Mouse (Mus musculus) lung, postnatal 0 days (tissue): ENCODE measurements around the gene Cmah. TPM values are rescaled to one million over a fixed set of nuclear protein-coding genes. Genes with fewer than 3 reads are reported as not detected.

Experiments used
- ATAC-seq: fragments of 200-750 bp; cut with Nextera tagmentation; 2 replicates; pipeline ENCODE4 v1.8.0; 2017; ENCODE audit warnings: moderate library complexity
- DNase-seq: peaks from one replicate; pipeline ENCODE4 v3.0.0-alpha.2; 2016; ENCODE audit warnings: low spot score
- H3K27ac ChIP-seq: fragments of 300-500 bp; sonication (generic); 2 replicates; pipeline ENCODE4 v1.5.1; 2014; ENCODE audit warnings: antibody characterized with exemption, mild to moderate bottlenecking, low read length, mixed read lengths
- H3K27me3 ChIP-seq: fragments of 300-500 bp; sonication (generic); replicated peaks from 2 replicates; pipeline ENCODE4 v1.6.1; 2014; ENCODE audit warnings: low read length, mixed read lengths; ENCODE audit not compliant: insufficient read depth
- H3K36me3 ChIP-seq: fragments of 300-500 bp; sonication (generic); 2 replicates; pipeline ENCODE4 v1.6.1; 2014; ENCODE audit warnings: low read length, mixed read lengths; ENCODE audit not compliant: insufficient read depth
- H3K4me1 ChIP-seq: fragments of 300-500 bp; sonication (generic); 2 replicates; pipeline ENCODE4 v1.6.1; 2014; ENCODE audit warnings: antibody characterized with exemption, low read depth, low read length, mixed read lengths; ENCODE audit not compliant: insufficient read depth
- H3K4me2 ChIP-seq: fragments of 300-500 bp; sonication (generic); replicated peaks from 2 replicates; pipeline ENCODE4 v1.6.1; 2014; ENCODE audit warnings: low read depth, mild to moderate bottlenecking, low read length, moderate library complexity, mixed read lengths
- H3K4me3 ChIP-seq: fragments of 300-500 bp; sonication (generic); 2 replicates; pipeline ENCODE4 v1.5.1; 2014; ENCODE audit warnings: low read depth, low read length
- H3K9ac ChIP-seq: fragments of 300-500 bp; sonication (generic); replicated peaks from 2 replicates; pipeline ENCODE4 v1.6.1; 2014; ENCODE audit warnings: low read depth, mild to moderate bottlenecking
- H3K9me3 ChIP-seq: fragments of 300-500 bp; sonication (generic); 2 replicates; pipeline ENCODE4 v1.6.1; 2016; ENCODE audit warnings: low read length, mixed read lengths
- CTCF ChIP-seq: IDR thresholded peaks from 2 replicates; pipeline ENCODE4 v1.5.1; 2016; ENCODE audit warnings: antibody characterized with exemption, mild to moderate bottlenecking
- EP300 ChIP-seq: IDR thresholded peaks from 2 replicates; pipeline ENCODE4 v1.6.1; 2016; ENCODE audit warnings: antibody characterized with exemption, mild to moderate bottlenecking, control low read depth
- WGBS: fragments of 180-500 bp; shearing (Covaris S2); extraction: QIAGEN DNeasy Blood & Tissue Kit; methylation state at CpG from one replicate; pipeline ENCODE4 v1.1.7; 2014; 5-methylcytosine and 5-hydroxymethylcytosine counted together
- polyA plus RNA-seq: library from polyadenylated mRNA; unstranded; fragments of >200 nt; fragmentation: Nextera tagmentation; extraction: Ambion mirVana; gene quantifications from 2 replicates; pipeline ENCODE4 v1.2.1, GENCODE M21; 2015

Gene Cmah
- polyA plus RNA-seq, 1 experiment from 2014 or later = 0.74 TPM

DNA sequence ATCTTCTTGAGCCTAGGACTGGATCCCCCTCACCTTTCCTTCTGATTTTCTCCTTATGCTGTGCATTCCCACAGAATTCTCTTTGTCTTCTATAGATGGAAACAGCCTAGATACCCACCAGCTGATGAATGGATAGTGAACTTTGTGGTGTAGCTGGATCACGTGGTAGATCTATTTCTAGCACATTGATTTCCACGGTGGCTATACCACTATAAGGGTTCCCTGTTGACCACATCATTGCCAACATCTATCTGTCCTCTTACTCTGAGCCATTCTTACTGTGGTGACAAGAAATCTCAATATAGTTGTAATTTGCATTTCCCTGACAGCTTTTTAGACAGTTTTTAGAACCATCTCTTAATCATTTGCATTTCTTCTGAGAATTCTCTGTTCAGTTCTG, 124.3 kb downstream of the Cmah start:
- Histone ChIP-seq H3K27ac (no peak overlapping the region), H3K36me3 (no peaks in the 10 kb centered on the region), H3K4me1 (no peaks in the 10 kb centered on the region), H3K4me3 (no peak overlapping the region), H3K27me3 (no peaks in the 10 kb centered on the region), H3K9me3 (no peaks in the 10 kb centered on the region), H3K9ac (no peak overlapping the region), H3K4me2 (no peak overlapping the region)
- ATAC-seq = no peak
- TF ChIP-seq CTCF = no peak
- no peak for TF ChIP-seq EP300
- no peak for DNase-seq
- 74% methylated on average over 2 of the region's 2 CpGs for WGBS

DNA sequence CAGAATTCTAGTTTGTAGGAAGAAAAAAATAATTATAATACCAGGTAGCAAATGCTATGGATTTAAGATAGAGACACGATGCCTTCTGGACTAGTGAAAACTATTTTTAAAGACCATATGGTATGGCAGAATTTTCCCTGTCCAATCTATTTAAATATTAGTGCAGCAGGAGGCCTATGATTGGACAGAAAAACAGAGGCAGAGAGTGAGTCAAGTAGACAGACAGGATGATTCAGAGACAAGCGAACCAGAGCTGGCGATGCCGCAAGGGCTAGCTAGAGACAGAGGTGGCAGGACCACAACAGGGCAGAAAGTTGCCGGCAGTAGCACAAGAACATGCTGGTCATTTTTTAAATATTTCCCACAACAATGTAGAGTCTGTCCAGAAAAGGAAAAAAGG, 126.5 kb downstream of the Cmah start:
- Histone ChIP-seq H3K36me3 (no peaks in the 10 kb centered on the region), H3K27ac (no peak overlapping the region), H3K9ac (no peak overlapping the region), H3K4me3 (no peak overlapping the region), H3K9me3 (no peaks in the 10 kb centered on the region), H3K4me1 (no peaks in the 10 kb centered on the region), H3K4me2 (no peak overlapping the region), H3K27me3 (no peaks in the 10 kb centered on the region)
- TF ChIP-seq CTCF (no peak), EP300 (no peak)
- ATAC-seq (no peak), DNase-seq (no peak)
- WGBS = 94% methylated on average over 5 of the region's 5 CpGs

DNA sequence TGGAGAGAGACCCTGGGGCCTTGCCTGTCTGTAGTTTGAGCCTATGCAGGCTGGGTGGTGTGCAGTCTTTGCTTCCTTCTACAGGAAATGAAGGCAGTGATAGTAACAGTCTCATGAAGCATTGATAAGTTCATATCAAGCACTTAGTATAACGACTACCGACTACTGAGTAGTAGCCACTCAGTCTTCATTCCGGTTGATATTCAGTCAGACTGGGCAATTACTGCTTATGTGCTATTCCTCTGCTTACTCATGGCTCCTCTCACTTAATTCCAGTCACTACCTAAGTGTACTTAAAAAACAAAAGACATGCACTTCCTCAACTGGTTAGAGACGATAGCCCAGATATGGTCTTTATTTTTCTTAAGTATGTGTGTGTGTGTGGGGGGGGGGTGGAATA, 129.2 kb downstream of the Cmah start:
- Histone ChIP-seq H3K27me3 (no peaks in the 10 kb centered on the region), H3K4me3 (no peak overlapping the region), H3K4me1 (no peaks in the 10 kb centered on the region), H3K9me3 (no peaks in the 10 kb centered on the region), H3K27ac (no peak overlapping the region), H3K9ac (no peak overlapping the region), H3K36me3 (no peaks in the 10 kb centered on the region), H3K4me2 (no peak overlapping the region)
- no peak for DNase-seq
- 74% methylated on average over 4 of the region's 4 CpGs for WGBS
- ATAC-seq = no peak
- no peak for TF ChIP-seq EP300
- TF ChIP-seq CTCF = no peak

DNA sequence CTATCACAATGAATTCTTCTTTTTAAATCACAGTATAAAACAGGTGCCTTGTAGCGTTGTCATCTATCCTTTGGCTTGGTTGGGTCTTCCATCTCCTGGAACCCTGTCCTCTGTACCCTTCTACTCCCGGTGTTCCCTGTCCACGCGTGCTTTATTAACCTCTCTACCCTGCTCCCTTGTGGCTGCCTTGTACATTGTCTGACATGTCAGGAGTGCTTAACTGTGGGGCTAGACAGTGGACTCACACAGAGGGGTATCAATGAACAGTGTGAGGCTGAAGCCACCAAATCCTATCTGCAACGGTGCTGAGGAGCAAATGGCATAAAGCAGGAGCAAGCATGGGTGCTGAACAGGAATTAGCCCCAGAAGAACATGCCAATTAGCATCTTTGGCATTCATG, 133.3 kb downstream of the Cmah start:
- H3K4me3 ChIP-seq = no peak overlapping the region
- no peaks in the 10 kb centered on the region for H3K9me3 ChIP-seq
- no peak for DNase-seq
- WGBS = 83% methylated on average over 5 of the region's 5 CpGs
- H3K9ac ChIP-seq = no peak overlapping the region
- no peak for ATAC-seq
- no peaks in the 10 kb centered on the region for H3K4me1 ChIP-seq
- H3K36me3 ChIP-seq = no peaks in the 10 kb centered on the region
- H3K27ac ChIP-seq = no peak overlapping the region
- H3K27me3 ChIP-seq = no peaks in the 10 kb centered on the region
- H3K4me2 ChIP-seq = no peak overlapping the region
- TF ChIP-seq CTCF (no peak), EP300 (no peak)

DNA sequence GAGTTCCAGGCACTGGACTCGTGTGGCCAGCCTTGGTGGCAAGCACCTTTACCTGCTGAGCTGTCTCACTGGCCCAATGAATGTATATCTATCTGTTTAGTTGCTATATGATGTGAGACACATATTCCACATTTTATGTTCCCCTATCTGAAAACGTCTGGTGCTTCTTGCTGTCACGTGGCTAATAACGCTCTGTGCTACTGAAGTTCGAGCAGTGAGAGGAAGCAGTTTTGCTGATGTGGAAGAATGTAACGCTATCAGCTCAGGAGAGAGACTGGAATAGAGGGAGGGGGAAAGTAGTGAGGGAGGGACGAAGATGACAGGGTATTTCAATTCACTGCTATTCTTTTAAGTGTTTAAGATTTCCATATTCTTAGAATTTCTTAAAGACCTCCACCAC, 136.6 kb downstream of the Cmah start:
- H3K27me3 ChIP-seq = no peaks in the 10 kb centered on the region
- WGBS = 58% methylated on average over 7 of the region's 7 CpGs
- DNase-seq (no peak), ATAC-seq (no peak)
- TF ChIP-seq CTCF = no peak
- no peak for TF ChIP-seq EP300
- H3K9ac ChIP-seq = no peak overlapping the region
- no peaks in the 10 kb centered on the region for H3K36me3 ChIP-seq
- no peaks in the 10 kb centered on the region for H3K4me1 ChIP-seq
- no peak overlapping the region for H3K4me2 ChIP-seq
- H3K4me3 ChIP-seq = no peak overlapping the region
- no peaks in the 10 kb centered on the region for H3K9me3 ChIP-seq
- no peak overlapping the region for H3K27ac ChIP-seq

DNA sequence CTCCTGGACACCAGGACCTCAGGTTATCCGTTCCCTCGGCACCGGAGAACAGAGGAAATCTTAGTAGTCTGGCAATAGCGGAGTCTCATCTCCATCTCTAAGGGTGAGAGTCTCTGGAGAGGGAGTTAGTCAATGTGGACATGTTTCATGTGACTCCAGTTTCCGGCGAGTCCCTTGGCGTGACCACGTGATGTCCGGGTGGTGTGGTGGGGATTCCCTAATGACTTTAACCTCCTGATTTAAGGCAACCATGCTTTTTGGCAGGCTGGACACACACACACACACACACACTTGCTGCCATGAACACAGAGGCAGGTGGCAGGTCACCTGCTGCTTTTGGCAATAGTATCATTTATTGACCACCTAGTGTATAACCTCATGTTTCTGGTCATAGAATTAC, 138.8 kb downstream of the Cmah start:
- no peak overlapping the region for H3K27ac ChIP-seq
- ATAC-seq = no peak
- no peak overlapping the region for H3K9ac ChIP-seq
- H3K27me3 ChIP-seq = no peaks in the 10 kb centered on the region
- H3K4me3 ChIP-seq = no peak overlapping the region
- 92% methylated on average over 9 of the region's 9 CpGs for WGBS
- no peak for DNase-seq
- H3K36me3 ChIP-seq = no peaks in the 10 kb centered on the region
- H3K9me3 ChIP-seq = no peaks in the 10 kb centered on the region
- H3K4me2 ChIP-seq = no peak overlapping the region
- TF ChIP-seq CTCF (no peak), EP300 (no peak)
- H3K4me1 ChIP-seq = no peaks in the 10 kb centered on the region

DNA sequence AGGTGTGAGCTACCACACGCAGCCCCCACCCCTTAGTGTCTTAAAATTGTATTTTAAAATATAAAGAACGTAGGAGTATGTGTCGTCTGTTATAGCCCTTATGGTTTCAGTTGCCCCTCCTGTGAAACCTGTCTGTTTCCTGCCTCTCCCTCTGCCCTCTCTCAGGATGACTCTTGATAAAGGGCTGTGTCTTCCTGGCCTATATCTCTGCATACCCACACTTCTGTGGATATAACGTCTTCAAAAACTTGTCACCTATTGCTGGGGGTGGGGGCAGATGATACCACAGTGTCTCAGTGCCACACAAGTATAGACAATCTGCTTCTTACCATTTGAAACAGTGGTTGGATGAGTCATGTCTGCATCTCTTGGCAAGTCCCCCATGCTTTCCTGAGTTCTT, 140.6 kb downstream of the Cmah start:
- no peaks in the 10 kb centered on the region for H3K27me3 ChIP-seq
- H3K4me2 ChIP-seq = no peak overlapping the region
- WGBS = 58% methylated on average over 4 of the region's 4 CpGs
- no peak for DNase-seq
- H3K4me3 ChIP-seq = no peak overlapping the region
- no peak overlapping the region for H3K27ac ChIP-seq
- ATAC-seq = no peak
- no peaks in the 10 kb centered on the region for H3K9me3 ChIP-seq
- no peak overlapping the region for H3K9ac ChIP-seq
- H3K36me3 ChIP-seq = no peaks in the 10 kb centered on the region
- H3K4me1 ChIP-seq = no peaks in the 10 kb centered on the region
- no peak for TF ChIP-seq EP300
- TF ChIP-seq CTCF = no peak
